Mouse (Mus musculus) testis, postnatal 10 days (tissue): Measurements from ENCODE around the gene Otop1.
A peak's percentile ranks its signal among the peaks of the same experiment; 100 is the strongest.

Experiments used
- DNase-seq: peaks from one replicate; pipeline ENCODE4 v3.0.0; 2021; ENCODE audit warnings: low spot score

Gene Otop1

DNA sequence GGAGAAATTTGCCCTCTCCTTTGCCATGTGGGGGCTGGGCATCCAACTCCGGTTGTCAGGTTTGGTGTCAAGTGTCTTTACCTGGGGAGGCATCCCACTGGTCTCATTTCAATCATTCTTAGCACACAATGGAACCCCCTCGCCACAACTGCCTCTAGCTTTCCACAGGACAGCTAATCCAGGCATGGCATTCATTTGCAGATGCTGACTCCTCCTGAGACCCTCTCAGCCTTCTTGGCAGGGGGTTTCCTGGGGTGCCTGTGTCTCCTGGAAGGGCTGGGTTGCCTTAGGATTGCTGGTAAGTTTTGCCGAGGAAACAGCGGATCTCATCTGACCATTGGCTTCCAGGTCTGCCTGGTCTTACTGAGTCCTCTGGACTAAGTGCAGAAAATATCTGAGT, at the start of gene Otop1:
Otop1 (plus strand) TSS at position 202 of the 400 bp plus-strand sequence.
- DNase-seq, result no peak

DNA sequence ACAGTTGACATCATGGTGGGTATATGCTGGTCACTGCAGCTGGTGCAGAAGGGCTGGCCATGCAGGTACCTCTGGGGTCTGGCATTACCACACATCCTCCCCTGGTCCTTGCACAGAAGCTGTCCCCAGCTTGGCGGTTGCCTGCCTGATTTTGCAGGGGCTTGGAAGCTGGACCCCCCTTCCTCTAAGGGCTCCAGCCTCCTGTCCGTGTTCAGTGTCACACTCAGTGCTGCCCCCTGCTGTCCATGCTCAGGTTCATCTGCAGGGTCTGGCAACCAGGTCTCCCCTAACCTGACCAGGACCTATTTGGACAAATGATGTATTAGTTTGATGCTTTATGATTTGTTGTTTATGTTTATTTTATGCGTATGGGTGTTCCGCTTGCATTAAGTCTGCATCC, 40.4 kb upstream of the Otop1 start:
- DNase-seq, result peak; percentile 81

GRCm38 (mm10) chr5:38236627-38237026, 39.1 kb upstream of the Otop1 start:
- peak; percentile 35 for DNase-seq

GRCm38 (mm10) chr5:38240727-38241472, 34.9 kb upstream of the Otop1 start:
- DNase-seq, result no peak

GRCm38 (mm10) chr5:38241473-38241834, 34.3 kb upstream of the Otop1 start:
- DNase-seq, result peak; percentile 39

DNA sequence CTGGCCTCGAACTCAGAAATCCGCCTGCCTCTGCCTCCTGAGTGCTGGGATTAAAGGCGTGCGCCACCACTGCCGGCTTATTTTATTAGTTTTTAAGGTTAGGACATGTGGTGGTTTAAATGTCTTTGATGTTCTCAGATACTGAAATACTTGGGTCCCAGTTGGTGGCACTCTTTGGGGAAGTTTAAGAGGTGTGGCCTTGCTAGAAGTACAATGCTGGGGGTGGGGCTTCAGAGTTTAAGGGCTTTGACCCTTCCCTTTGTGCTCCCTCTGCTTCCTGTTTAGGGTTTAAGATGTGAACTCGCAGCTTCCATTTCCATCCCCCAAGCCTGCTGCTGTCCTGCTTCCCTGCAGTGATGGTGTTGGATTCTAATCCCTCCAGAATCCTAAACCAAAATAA, 33.8 kb upstream of the Otop1 start:
- DNase-seq, result peak; percentile 22

- peak; percentile 30 for DNase-seq
These were observed 20.6 kb upstream of the Otop1 start for GRCm38 (mm10) chr5:38255195-38255594.

DNA sequence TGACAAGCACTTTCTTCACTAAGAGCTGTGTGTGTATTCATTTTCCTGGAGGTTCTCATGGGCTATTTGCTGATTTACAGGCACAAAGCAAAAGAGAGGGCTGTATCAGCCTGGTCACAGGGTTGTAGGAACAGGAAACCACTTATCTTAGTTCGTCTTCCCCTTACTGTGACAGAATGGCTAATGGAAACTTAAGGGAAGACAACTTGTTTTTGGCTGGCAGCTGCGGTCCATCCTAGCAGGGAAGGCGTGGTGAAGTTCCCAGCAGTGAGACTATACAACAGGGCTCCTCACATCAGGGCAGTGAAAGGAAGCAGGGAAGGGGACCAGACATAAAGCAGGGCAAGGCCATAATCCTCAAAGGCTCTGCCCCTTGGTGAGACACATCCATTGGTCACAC, 20.1 kb upstream of the Otop1 start:
- DNase-seq, result no peak

DNA sequence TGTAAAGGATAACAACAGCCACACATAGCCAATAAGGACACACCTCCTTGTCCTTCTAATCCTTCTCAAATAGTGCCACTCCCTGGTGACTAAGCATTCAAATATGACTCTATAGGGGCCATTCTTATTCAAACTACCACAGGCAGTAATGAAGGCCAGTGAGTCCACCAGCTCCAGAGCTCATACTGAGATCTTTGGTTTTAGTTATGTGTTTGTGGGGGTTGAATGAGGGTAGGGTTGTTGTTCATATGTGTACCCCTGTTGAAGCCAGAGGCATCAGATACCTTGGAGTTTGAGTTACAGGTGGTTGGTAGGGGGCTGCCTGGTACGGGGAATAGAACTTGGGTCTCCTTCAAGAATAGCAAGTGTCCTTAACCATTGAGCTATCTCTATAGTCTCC, 19.2 kb upstream of the Otop1 start:
- DNase-seq, result no peak

GRCm38 (mm10) chr5:38258034-38258772, 17.6 kb upstream of the Otop1 start:
- DNase-seq, result peak; percentile 17

DNA sequence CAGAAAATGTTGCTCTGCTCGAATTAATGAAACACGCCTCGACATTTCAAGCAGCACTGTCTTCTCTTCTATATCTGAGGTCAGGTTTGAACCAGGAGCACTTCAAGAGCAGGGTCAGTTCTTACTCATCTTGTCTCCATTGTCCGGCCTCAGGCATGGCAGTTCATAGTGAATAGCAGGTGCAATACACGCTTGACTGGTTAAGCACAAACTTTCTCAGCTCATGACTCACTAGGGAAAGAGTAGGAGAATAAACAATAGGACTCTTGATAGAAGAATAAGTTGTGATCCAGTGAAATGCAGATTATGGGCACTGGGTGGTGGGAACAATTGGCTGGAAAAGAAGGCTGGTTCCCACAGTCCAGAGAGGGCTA, 17.0 kb upstream of the Otop1 start:
- no peak for DNase-seq

DNA sequence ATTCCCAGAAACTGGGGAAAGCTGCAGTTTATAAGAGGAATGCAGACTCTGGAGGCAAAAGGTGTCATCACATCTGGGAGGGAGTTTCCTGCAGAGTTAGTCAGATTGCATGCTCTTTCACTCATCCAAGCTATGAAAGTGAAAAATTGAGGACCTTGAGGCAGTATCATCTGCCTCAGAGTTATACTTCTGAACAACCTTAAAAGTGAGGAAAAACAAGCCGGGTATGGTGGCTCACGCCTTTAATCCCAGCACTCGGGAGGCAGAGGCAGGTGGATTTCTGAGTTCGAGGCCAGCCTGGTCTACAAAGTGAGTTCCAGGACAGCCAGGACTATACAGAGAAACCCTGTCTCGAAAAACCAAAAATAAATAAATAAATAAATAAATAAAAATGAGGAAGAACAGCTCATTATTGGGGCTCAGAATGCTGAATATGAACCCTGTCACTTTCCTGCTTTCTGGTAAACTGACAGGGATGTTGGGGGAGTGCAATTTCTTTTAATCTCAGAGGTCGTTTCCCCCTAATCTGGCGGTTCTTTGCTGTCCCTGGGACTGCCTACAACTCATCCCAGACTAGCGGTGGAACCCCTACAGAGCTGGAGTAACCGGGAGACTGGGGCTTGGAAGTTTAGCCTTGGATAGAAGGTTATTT, 16.2 kb upstream of the Otop1 start:
- peak; percentile 44 for DNase-seq

DNA sequence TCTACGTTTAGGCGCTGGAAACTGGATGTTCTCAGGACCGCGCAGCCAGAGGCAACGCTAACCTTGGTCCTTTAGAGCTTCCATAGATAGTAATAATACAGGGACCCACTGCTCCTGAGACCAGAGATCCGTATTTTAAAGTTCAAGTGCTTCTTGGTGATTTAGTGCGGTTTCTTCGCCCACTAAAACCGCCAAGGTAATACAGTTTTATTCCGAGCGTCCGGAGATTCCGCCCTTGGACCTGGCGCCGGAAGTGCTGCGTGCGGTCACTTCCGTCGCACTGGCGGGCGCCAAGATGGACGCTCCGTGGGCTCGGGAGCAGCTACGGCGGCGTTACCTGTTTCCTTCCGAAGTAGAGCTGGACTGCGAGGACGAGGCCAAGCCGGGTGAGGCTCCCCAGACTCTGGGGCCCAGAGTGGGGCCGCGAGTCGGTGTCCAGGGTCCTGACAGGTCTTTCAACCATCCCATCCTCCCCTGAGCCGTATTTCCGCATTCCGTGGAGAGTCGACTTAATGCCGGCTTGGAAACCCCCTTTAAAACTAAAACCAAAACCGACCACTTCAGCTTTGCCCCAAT, 15.6 kb upstream of the Otop1 start, which contains the start of gene Tmem128:
Tmem128 (plus strand) TSS at position 79 of the 576 bp plus-strand sequence.
- peak; percentile 71 for DNase-seq

DNA sequence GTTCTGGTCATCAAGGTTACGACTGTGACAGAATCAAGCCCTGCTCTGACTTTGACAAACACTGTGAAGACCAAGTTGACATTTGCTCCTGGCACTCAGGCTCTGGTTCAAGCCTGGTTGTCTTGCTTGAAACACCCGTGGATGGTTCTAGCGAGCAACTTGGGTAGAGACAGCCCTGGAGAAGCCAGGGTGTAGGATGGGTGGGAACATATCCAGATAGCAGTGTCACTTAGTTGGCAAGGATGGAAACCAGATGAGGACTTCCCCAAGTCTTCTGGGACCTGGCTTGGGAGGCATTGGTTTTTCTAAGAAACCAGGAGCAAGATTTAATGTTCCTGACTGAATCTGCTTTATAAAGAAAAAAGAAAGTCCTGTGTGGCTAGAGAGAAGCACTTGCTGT, 4.8 kb upstream of the Otop1 start:
- DNase-seq, result no peak

DNA sequence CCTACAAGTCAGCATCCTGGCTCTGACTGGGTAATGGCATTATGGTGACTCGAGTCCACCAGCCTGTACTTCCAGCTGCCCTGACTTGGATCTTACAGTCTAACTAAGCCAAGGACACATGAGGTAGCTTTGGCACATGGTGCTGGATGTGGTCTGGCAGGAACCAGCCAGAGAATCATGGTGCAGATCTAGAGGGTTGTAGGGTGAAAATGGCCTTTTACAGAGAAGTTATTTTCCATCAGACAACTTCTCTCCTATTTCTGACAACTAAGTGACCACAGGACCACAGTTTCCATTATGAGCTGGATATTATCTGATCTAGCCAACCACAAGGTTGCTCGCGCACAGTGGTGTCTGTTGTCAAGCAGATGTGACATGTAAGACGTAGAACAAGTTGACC, 1.9 kb upstream of the Otop1 start:
- DNase-seq, result no peak

GRCm38 (mm10) chr5:38276451-38276850, 679 bp downstream of the Otop1 start:
- DNase-seq, result no peak

- no peak for DNase-seq
These were observed 1.5 kb downstream of the Otop1 start for GRCm38 (mm10) chr5:38277098-38277866.

DNA sequence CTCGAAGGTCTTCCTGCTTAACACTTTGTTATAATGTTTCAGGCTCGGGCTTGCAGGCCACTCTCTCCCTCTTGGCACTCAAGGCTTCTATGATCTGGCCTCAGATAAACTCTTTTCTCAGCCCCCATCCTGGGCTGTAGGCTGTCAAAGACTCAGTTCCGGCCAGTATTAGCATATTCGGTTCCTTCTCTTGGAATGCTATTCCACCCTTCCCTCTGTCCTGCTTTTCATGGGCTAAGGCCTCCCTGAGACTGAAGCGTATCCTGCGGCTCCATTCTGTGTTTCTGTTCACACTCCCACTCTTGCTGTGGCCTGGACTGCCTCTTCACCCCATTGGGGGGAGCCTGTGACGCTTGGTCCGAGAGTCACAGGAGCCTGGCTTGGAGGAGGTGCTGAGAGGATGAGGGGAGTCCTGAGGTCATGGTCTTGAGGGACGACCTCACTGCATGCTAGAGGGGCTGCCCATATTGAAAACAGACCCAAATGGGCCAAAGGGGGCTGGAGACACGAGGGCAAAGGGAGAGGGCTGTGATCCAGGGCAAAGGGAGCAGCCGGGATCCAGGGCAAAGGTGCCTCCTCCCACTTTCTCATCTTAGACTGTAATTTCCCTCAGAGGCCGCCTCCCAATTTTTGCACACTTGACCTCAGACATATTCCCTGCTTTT, 2.3 kb downstream of the Otop1 start:
- DNase-seq, result no peak

DNA sequence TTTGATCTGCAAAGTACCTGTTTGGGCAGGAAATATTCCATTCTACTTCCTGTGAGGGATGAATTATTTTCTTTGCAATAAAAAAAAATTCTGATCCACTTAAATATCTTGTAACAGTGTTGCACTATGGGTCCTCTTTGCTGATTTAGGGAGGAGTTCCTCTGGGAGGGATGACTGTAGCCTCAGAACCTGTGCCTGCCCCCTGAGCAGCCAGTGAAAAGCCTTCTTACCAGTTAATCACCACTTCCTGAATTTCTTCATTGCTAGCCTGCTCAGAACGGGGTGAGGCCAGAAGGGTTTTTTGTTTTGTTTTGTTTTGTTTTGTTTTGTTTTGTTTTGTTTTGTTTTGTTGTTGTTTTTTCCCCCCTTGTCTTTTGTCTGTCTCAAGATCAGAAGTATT, 4.3 kb downstream of the Otop1 start:
- no peak for DNase-seq

DNA sequence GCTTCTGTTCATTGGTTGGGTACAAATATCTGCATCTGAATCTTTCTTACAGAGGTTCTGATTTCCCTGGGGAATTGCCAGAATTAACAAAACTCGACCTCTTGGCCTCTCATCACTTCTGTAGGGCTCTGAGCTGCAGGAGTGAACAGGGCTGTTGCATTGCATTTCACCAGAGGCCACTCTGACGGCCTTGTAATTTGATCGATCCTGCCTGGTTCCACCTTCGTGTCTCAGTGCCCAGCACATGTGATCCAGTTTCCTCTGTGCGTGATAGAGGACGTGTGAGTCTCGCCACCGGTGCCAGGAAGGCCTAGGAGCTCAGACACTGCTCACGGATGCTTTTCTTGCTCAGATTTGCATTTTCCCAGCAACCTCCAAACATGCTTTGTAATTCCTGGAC, 10.0 kb downstream of the Otop1 start:
- no peak for DNase-seq

GRCm38 (mm10) chr5:38288476-38288875, 12.7 kb downstream of the Otop1 start:
- DNase-seq, result no peak
